Mouse (Mus musculus): ENCODE measurements around the gene C130060K24Rik. TPM values are rescaled to one million over a fixed set of nuclear protein-coding genes. Genes with fewer than 3 reads are reported as not detected.

Gene C130060K24Rik
- polyA plus RNA-seq, 1 experiment from 2014 or later = not detected

DNA sequence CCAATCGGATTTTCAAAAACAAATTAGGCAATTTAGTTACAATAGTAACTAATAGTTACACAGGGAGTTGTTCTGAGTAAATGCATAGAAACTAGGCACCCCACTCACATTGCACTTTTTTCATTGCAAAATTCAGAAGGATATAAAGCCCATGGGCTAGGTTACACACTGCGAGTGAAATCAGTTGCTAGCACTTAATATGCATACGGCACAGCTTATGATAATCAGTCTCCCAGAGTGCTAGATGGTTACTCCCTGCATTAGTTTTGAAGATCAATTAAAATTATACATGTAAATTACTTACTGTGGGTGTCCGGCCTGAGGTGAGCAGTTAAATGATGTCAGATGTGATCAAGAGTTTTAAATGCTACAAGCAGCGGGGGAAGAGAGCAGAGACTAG lies 89.4 kb downstream of the C130060K24Rik start:
- Histone ChIP-seq H3K4me3 (no peak overlapping the region), H3K36me3 (no peaks in the 10 kb centered on the region), H3K4me1 (no peaks in the 10 kb centered on the region), H3K4me2 (no peak overlapping the region), H3K27ac (no peak overlapping the region), H3K27me3 (replicated peaks) (no peaks in the 10 kb centered on the region), H3K9ac (no peak overlapping the region), H3K9me3 (replicated peaks) (no peaks in the 10 kb centered on the region)
- no peak for ATAC-seq
- WGBS (ENCODE audit: insufficient replicate concordance) = 64% methylated on average over 5 of the region's 5 CpGs

DNA sequence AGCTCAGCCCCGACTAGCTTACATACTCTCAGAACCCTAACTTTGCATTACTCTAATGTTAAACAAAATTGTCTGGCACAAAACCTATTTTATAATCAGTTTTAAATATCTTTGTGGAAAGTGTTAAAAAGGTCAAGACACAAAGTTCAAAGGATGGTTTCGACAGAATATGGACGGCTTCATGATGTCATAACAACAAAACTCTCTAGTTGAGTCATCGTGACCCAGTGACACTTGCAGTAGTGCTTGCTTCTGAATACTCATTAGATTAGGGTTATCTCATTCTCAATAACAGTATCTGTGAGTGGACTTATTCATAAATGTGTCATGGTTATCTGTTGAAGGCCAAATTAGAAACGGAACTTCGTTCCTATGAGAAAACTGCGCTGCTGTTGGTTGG lies 91.5 kb downstream of the C130060K24Rik start:
- no peak overlapping the region for H3K27ac ChIP-seq
- no peak overlapping the region for H3K4me3 ChIP-seq
- H3K36me3 ChIP-seq = no peaks in the 10 kb centered on the region
- H3K4me2 ChIP-seq = no peak overlapping the region
- H3K9ac ChIP-seq = no peak overlapping the region
- WGBS (ENCODE audit: insufficient replicate concordance) = 78% methylated on average over 7 of the region's 7 CpGs
- no peaks in the 10 kb centered on the region for H3K27me3 ChIP-seq (replicated peaks)
- no peak for ATAC-seq
- H3K4me1 ChIP-seq = no peaks in the 10 kb centered on the region
- no peaks in the 10 kb centered on the region for H3K9me3 ChIP-seq (replicated peaks)

DNA sequence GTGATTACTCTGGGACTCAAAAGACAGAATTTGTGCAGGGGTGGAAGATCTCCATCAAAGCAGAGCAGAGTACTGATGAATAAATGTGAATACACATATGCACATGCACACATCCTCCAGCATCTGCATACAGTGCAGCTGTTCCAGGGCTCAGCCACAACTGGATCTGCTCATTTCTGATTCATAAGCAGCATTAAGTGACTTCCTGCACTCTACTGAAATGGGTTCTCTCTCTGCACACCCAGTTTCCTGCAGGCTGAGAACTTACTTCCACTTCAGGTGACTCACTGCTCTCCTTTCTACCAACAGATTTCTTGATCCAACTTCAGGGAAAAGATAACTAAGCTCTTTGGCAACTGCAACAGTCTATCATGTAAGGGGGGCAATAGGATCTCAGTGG lies 117.9 kb downstream of the C130060K24Rik start:
- Histone ChIP-seq H3K4me3 (no peak overlapping the region), H3K9ac (no peak overlapping the region), H3K9me3 (replicated peaks) (no peaks in the 10 kb centered on the region), H3K27ac (no peak overlapping the region), H3K4me2 (no peak overlapping the region), H3K36me3 (no peaks in the 10 kb centered on the region), H3K4me1 (no peaks in the 10 kb centered on the region), H3K27me3 (replicated peaks) (no peaks in the 10 kb centered on the region)
- no peak for ATAC-seq

Other genes with a start within 250 kb of the C130060K24Rik start
- gene Hpgds, start 236.2 kb upstream of the C130060K24Rik start, polyA plus RNA-seq (2016; fragmentation: Nextera tagmentation; extraction: Ambion mirVana) = 3.3 and 4.3 TPM in 2 replicates
- 0.10 and 0.14 TPM in 2 replicates for gene Tnip3, start 144.2 kb downstream of the C130060K24Rik start, polyA plus RNA-seq (2016; fragmentation: Nextera tagmentation; extraction: Ambion mirVana)

All from liver, embryonic 12.5 days (tissue).